ENCODE assay signal across 7 mouse cellular contexts in the genomic region with DNA sequence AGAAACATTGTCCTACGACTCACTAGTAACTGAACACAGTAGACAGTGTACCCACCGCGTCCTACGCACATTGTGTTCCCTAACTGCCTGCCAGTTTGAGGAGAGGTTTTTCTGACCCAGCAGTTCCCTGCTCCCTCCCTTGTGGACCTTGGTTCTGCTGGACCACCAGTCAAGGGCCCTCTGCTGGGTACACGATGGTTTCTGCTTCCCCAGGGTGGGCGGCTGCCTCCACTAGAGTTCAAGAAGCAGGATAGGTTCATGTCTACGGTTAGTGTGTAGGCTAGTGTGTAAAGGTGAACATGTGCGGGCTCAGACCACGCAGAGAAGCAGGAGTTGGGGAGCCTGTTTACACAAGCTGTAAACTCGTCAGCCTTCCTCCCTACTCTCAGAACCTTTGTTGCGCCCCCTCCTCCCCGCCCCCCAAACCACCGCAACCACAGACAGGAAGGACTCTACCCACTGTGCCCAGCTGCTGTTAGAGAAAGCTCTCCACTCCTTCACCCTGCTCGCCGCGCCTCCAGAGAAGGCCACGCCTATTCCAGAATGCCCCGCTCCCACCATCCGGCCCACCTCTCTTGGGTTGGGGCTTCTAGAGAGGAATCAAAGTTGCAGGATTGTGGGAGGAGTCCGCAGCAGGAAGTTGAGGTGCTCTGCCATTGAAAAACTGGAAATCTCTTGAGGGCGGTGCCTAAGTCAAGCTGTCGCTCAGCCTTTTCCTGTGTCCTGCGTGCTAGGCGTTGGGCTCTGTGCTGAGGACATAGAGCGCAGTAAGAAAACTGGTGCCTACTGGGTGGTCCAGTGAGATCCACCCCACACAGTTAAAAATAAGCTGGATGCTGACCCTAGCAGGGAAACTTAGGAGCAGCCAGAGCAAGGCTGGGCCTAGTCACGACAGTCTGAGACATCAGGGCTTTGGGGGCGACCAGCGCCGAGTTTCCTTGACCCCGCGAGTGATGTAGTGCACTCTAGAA. TPM values are rescaled to one million over a fixed set of nuclear protein-coding genes. Genes with fewer than 3 reads are reported as not detected.
DNase-seq lines count a peak whose midpoint lies in the region; ATAC-seq lines count a peak whose summit lies in the region.

A gene (minus strand): TSS at position 906 of the 971 bp plus-strand sequence.

- H3K9ac ChIP-seq in intestine, embryonic 14.5 days (ENCODE audit: low read length) = peak within 1 kb of the TSS; percentile 59

- peak within 1 kb of the TSS; percentile 82 for H3K4me2 ChIP-seq in intestine, embryonic 14.5 days (ENCODE audit: low read length)

- peak; percentile 96 for ATAC-seq in intestine, embryonic 14.5 days (replicated peaks; ENCODE audit: low FRiP score, low TSS enrichment, low read depth)

- peak; percentile 73 to 74 for DNase-seq in adrenal gland, adult 18-20 months (ENCODE audit: low spot score in 2 of 2)
- DNase-seq in embryo, embryonic 11 days = peak; percentile 94
- peak; percentile 88 for DNase-seq in gastrocnemius, postnatal 25 days
- DNase-seq in intestine, embryonic 14.5 days (ENCODE audit: low spot score) = peak; percentile 87
- DNase-seq in left cerebral cortex, postnatal 14 days (ENCODE audit: low spot score in 2 of 2) = peak; percentile 66 to 80
- peak; percentile 93 for DNase-seq in mesoderm, embryonic 11.5 days (ENCODE audit: low read depth, low spot score)
- peak; percentile 63 for DNase-seq in right cerebral cortex, postnatal 4 days

- peak within 1 kb of the TSS; percentile 94 for H3K27ac ChIP-seq in intestine, embryonic 14.5 days (ENCODE audit: low read depth)

- 5% methylated on average over 29 of the region's 31 CpGs for WGBS in intestine, embryonic 14.5 days

- H3K27me3 ChIP-seq in intestine, embryonic 14.5 days (replicated peaks; ENCODE audit: control insufficient read depth, insufficient read depth, low read length) = no peaks in the 10 kb centered on the region

- intact Hi-C loops in left cerebral cortex, postnatal 14 days (cut with DNase I) = no loop called here

- peak within 1 kb of the TSS; percentile 46 for H3K4me3 ChIP-seq in intestine, embryonic 14.5 days (ENCODE audit: low read depth, low read length)

- no peaks in the 10 kb centered on the region for H3K9me3 ChIP-seq in intestine, embryonic 14.5 days (ENCODE audit: control insufficient read depth, low read length)

- H3K4me1 ChIP-seq in intestine, embryonic 14.5 days (replicated peaks; ENCODE audit: control insufficient read depth, insufficient read depth, low read length) = peaks cover 11% of the 10 kb centered on the region; the same call in 1 of the 2 replicates

- H3K36me3 ChIP-seq in intestine, embryonic 14.5 days (ENCODE audit: control insufficient read depth, insufficient read depth, low read length) = no peaks in the 10 kb centered on the region

RNA-seq across cellular contexts. Expression of the gene that starts here (rescaled TPM):
- total RNA-seq in adrenal gland, adult 18-20 months (2021) = 1 to 10 TPM; 6.2 to 6.3 TPM
- total RNA-seq in gastrocnemius, postnatal 25 days (2021) = 1 to 10 TPM; 2.0 to 2.1 TPM
- 12.3 and 14.8 TPM in 2 replicates for polyA plus RNA-seq in intestine, embryonic 14.5 days (2014; fragmentation: Nextera tagmentation; extraction: Ambion mirVana)
- total RNA-seq in left cerebral cortex, postnatal 14 days (2021) = 10 to 100 TPM; 28.3 to 29.0 TPM

Comparison
In these comparisons a context has a peak if more than half of its experiments do, and no peak if none do; other contexts are left out.
1. Peak in every context shown above with its lines: DNase-seq, ATAC-seq, H3K4me3 ChIP-seq and H3K27ac ChIP-seq.
2. RNA of the gene that starts here (total RNA-seq): 28.3 to 29.0 TPM in left cerebral cortex, postnatal 14 days; 6.2 to 6.3 TPM in adrenal gland, adult 18-20 months and 2.0 to 2.1 TPM in gastrocnemius, postnatal 25 days; every median in the first group is over 4 times any median in the second.